Mouse (Mus musculus) Patski (cell line): Measurements from ENCODE around the gene Trim59. TPM values are rescaled to one million over a fixed set of nuclear protein-coding genes. Genes with fewer than 3 reads are reported as not detected.
"Not testable (repeated sequence)": the region's sequence is repeated elsewhere in the genome, so short reads cannot be mapped to it uniquely, and the experiment has no call there.

Experiments
- ATAC-seq: fragments of 100-300 bp; one replicate; pipeline ENCODE4 v1.8.0; 2021
- CTCF ChIA-PET: fragments of 350-600 bp; sonication (Branson Sonifier 250); formaldehyde crosslinking; loops from one replicate; lab custom pipeline; 2022; ENCODE audit warnings: inconsistent platforms; lab: Charles Lee
- POLR2A ChIA-PET: fragments of 350-600 bp; sonication (Branson Sonifier 250); formaldehyde crosslinking; loops from one replicate; lab custom pipeline; 2022; ENCODE audit warnings: antibody characterized with exemption, inconsistent platforms; lab: Charles Lee
- DNase-seq: peaks from one replicate; pipeline ENCODE4 v3.0.0-alpha.2; 2011; ENCODE audit warnings: low read depth, low spot score
- H3K27me3 ChIP-seq: fragments of 371-371 bp; one replicate; pipeline ENCODE4 v1.5.1; 2021
- CTCF ChIP-seq: fragments of 100-300 bp; IDR thresholded peaks from one replicate; pipeline ENCODE4 v1.5.1; 2021
- in situ Hi-C: fragments of 300-500 bp; cut with MboI; formaldehyde crosslinking; loops from 3 replicates; pipeline ENCODE4 v1.11.1; 2018; ENCODE audit warnings: low pct_unique_long_range_greater_than_20kb, mixed read lengths
- polyA plus RNA-seq: library from polyadenylated mRNA; unstranded; gene quantifications from one replicate; pipeline ENCODE4 v1.2.3, GENCODE M21; 2021

Trim59 gene
- polyA plus RNA-seq, 1 experiment from 2014 or later, result 54.5 TPM

- ChIA-PET POLR2A (interaction anchor here (0.6 to 2.4 kb wide), 6 partner anchors 9 to 54 kb away, joined by 3 to 6 read pairs (median 3); no protein-coding TSS in a partner anchor), CTCF (interaction anchor here (2.2 to 7.7 kb wide), 4 partner anchors 10 to 44 kb away, joined by 7 to 63 read pairs (median 16); no protein-coding TSS in a partner anchor)
- DNase-seq, result no peak
- ATAC-seq, result no peak
- in situ Hi-C loops, result no loop called here
- no peaks in the 10 kb centered on the region for H3K27me3 ChIP-seq
- no peak for TF ChIP-seq CTCF
Measured at GRCm38 (mm10) chr3:69046509-69046908, 2.0 kb upstream of the Trim59 start.

- POLR2A ChIA-PET, result interaction anchor here (0.6 to 3.6 kb wide), 6 partner anchors 10 to 80 kb away, joined by 3 to 43 read pairs (median 4); partner anchors contain the start of genes Ift80 and Smc4
- DNase-seq, result no peak
- in situ Hi-C loops, result no loop called here
- CTCF ChIA-PET, result interaction anchor here (1.0 to 7.7 kb wide), 9 partner anchors 11 to 79 kb away, joined by 3 to 63 read pairs (median 7); no protein-coding TSS in a partner anchor
- no peak for TF ChIP-seq CTCF
- no peaks in the 10 kb centered on the region for H3K27me3 ChIP-seq
- ATAC-seq, result no peak
Measured at GRCm38 (mm10) chr3:69045750-69046149, 1.2 kb upstream of the Trim59 start.

GRCm38 (mm10) chr3:69045400-69045703, 797 bp upstream of the Trim59 start:
- no peaks in the 10 kb centered on the region for H3K27me3 ChIP-seq
- in situ Hi-C loops, result no loop called here
- POLR2A ChIA-PET, result interaction anchor here (0.6 to 3.6 kb wide), 8 partner anchors 18 to 1545 kb away, joined by 3 to 43 read pairs (median 4); partner anchors contain the start of genes Ift80 and Smc4
- CTCF ChIA-PET, result interaction anchor here (1.0 to 7.7 kb wide), 9 partner anchors 11 to 80 kb away, joined by 3 to 63 read pairs (median 7); no protein-coding TSS in a partner anchor
- no peak for DNase-seq
- ATAC-seq, result no peak
- no peak for TF ChIP-seq CTCF

GRCm38 (mm10) chr3:69044167-69044591, 376 bp downstream of the Trim59 start:
- DNase-seq (no peak), ATAC-seq (peak; percentile 33)
- TF ChIP-seq CTCF, result no peak
- H3K27me3 ChIP-seq, result no peaks in the 10 kb centered on the region
- ChIA-PET CTCF (interaction anchor here (1.2 to 7.7 kb wide), 5 partner anchors 19 to 36 kb away, joined by 4 to 63 read pairs (median 8); no protein-coding TSS in a partner anchor), POLR2A (interaction anchor here (0.7 to 3.6 kb wide), 8 partner anchors 8 to 82 kb away, joined by 3 to 43 read pairs (median 4); partner anchors contain the start of genes Ift80 and Smc4)
- in situ Hi-C loops, result loop anchor here (5.0 kb wide), 1 partner anchor 37 kb away; no protein-coding TSS in a partner anchor

GRCm38 (mm10) chr3:69041298-69041697, 3.3 kb downstream of the Trim59 start:
- in situ Hi-C loops, result loop anchor here (5.0 kb wide), 1 partner anchor 34 kb away; no protein-coding TSS in a partner anchor
- ChIA-PET CTCF (interaction anchor here (1.1 to 2.4 kb wide), 4 partner anchors 20 to 34 kb away, joined by 3 to 11 read pairs (median 5); no protein-coding TSS in a partner anchor), POLR2A (interaction anchor here (0.7 to 0.8 kb wide), 2 partner anchors 28 to 36 kb away, joined by 4 read pairs; no protein-coding TSS in a partner anchor)
- DNase-seq, result peak; percentile 56
- H3K27me3 ChIP-seq, result no peaks in the 10 kb centered on the region
- TF ChIP-seq CTCF, result no peak
- no peak for ATAC-seq

DNA sequence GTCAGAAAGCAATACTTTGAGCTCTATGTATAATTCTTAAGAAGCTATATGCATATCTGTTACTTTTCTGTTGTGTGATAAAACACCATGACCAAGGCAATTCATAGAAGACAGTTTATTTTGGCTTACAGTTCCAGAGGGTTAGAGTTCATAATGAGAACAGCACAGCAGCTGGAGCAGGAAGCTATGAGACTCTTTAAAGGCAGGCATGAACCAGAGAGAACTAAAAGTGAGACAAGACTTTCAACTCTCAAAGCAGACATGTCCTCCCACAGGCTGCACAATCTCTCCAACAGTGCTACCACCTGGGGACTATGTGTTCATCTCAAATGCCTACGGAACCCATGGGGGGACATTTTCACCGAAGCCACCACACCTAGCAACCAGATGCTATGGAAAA, 4.5 kb downstream of the Trim59 start:
- ChIA-PET POLR2A (interaction anchor here (0.6 to 0.9 kb wide), 2 partner anchors 29 to 34 kb away, joined by 3 to 5 read pairs; no protein-coding TSS in a partner anchor), CTCF (interaction anchor here (0.6 to 2.4 kb wide), 13 partner anchors 9 to 82 kb away, joined by 3 to 11 read pairs (median 4); partner anchors contain the start of genes Ift80 and Smc4)
- no peak for DNase-seq
- no peak for TF ChIP-seq CTCF
- in situ Hi-C loops, result loop anchor here (5.0 kb wide), 1 partner anchor 33 kb away; no protein-coding TSS in a partner anchor
- no peaks in the 10 kb centered on the region for H3K27me3 ChIP-seq
- ATAC-seq, result no peak

DNA sequence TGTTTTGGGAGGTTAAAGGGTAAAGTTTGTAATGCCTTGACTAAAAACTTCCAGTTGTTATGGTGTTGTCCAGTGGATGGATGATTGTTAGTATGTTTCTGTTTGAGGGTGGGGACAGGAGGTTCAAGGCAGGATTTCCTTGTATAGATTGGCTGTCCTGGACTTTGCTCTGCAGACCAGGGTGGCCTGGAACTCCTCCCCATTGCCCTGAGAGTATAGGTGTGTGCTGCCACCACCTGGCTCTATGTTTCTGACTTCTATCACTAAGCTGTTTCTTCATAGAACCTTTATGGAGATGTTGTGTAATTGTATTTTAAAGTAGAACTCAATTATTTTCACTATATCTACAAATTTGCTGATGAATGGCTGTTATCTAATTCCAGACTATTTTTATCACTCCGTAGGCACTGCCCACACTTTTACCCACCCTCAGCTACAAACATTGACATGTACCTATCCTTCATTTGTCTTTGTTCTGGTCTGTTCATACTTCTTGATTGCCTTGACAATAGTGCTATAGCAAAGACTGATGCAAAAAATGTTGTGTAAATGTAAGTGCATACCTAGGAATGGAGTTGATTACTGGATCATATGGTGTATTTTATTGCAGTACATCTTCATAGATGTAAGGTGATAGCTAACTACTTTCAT, 18.3 kb downstream of the Trim59 start:
- DNase-seq (no peak), ATAC-seq (no peak)
- in situ Hi-C loops, result no loop called here
- CTCF ChIA-PET, result interaction anchor here (1.4 to 7.2 kb wide), 3 partner anchors 8 to 16 kb away, joined by 3 to 62 read pairs (median 9); no protein-coding TSS in a partner anchor
- TF ChIP-seq CTCF, result no peak
- POLR2A ChIA-PET, result interaction anchor here (0.8 kb wide), 1 partner anchor 19 kb away, joined by 3 read pairs; the partner anchor contains the start of gene Trim59
- H3K27me3 ChIP-seq, result no peaks in the 10 kb centered on the region

GRCm38 (mm10) chr3:69020764-69021163, 23.8 kb downstream of the Trim59 start:
- ChIA-PET POLR2A (interaction anchor here (0.7 to 1.3 kb wide), 2 partner anchors 11 to 24 kb away, joined by 3 read pairs; partner anchors contain the start of gene Trim59), CTCF (interaction anchor here (1.0 to 7.8 kb wide), 14 partner anchors 9 to 109 kb away, joined by 3 to 62 read pairs (median 4); partner anchors contain the start of gene Trim59)
- no peaks in the 10 kb centered on the region for H3K27me3 ChIP-seq
- TF ChIP-seq CTCF, result no peak
- ATAC-seq, result no peak
- in situ Hi-C loops, result no loop called here
- no peak for DNase-seq

DNA sequence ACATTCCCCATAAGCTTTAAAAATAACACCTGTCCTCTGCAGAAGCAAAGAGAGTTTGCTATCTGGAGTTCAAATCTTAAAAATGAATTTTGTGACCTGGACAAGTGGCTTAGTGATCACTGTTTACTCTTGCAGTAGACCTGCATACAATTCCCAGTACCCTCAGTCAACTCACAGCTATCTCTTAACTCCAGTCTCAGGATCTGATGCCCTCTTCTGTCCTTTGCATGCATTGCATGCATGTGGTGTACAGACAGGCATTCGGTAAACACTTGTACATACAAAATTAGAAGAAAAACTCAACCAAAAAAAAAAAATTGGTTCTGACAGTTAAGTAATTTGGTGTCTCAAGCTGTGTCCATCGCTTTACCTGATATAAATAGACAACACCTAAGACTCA, 24.3 kb downstream of the Trim59 start:
- in situ Hi-C loops, result no loop called here
- DNase-seq (no peak), ATAC-seq (no peak)
- ChIA-PET POLR2A (interaction anchor here (0.7 to 1.3 kb wide), 2 partner anchors 11 to 25 kb away, joined by 3 read pairs; partner anchors contain the start of gene Trim59), CTCF (interaction anchor here (0.8 to 7.8 kb wide), 15 partner anchors 9 to 109 kb away, joined by 3 to 62 read pairs (median 4); partner anchors contain the start of gene Trim59)
- TF ChIP-seq CTCF, result peak; percentile 68
- no peaks in the 10 kb centered on the region for H3K27me3 ChIP-seq

DNA sequence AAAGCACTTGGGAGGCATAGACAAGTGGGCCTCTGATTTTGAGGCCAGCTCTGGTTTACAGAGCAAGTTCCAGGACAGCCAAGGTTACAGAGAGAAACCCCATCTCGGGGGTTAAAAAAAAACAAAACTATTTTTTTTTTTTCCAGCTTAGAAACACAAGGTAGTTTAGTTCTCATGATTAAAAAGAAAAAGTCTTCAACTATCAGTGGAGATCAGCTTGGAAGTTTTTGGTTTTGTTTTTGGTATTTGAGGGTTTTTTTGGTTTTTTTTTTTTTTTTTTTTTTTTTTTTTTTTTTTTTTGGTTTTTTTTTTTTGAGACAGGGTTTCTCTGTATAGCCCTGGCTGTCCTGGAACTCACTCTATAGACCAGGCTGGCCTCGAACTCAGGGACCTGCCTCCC, 25.9 kb downstream of the Trim59 start:
- ChIA-PET POLR2A (interaction anchor here (0.7 to 1.3 kb wide), 4 partner anchors 13 to 341 kb away, joined by 3 to 9 read pairs (median 4); partner anchors contain the start of gene Smc4), CTCF (interaction anchor here (0.7 to 7.8 kb wide), 8 partner anchors 9 to 37 kb away, joined by 3 to 62 read pairs (median 4); no protein-coding TSS in a partner anchor)
- DNase-seq, ATAC-seq, H3K27me3 ChIP-seq, in situ Hi-C loops: not testable (repeated sequence)
